Mouse (Mus musculus): ENCODE measurements around the gene Mat2a. TPM values are rescaled to one million over a fixed set of nuclear protein-coding genes. Genes with fewer than 3 reads are reported as not detected.

Gene Mat2a
- total and polyA plus RNA-seq, 2 experiments from 2014 or later, result 105 to 254 TPM

DNA sequence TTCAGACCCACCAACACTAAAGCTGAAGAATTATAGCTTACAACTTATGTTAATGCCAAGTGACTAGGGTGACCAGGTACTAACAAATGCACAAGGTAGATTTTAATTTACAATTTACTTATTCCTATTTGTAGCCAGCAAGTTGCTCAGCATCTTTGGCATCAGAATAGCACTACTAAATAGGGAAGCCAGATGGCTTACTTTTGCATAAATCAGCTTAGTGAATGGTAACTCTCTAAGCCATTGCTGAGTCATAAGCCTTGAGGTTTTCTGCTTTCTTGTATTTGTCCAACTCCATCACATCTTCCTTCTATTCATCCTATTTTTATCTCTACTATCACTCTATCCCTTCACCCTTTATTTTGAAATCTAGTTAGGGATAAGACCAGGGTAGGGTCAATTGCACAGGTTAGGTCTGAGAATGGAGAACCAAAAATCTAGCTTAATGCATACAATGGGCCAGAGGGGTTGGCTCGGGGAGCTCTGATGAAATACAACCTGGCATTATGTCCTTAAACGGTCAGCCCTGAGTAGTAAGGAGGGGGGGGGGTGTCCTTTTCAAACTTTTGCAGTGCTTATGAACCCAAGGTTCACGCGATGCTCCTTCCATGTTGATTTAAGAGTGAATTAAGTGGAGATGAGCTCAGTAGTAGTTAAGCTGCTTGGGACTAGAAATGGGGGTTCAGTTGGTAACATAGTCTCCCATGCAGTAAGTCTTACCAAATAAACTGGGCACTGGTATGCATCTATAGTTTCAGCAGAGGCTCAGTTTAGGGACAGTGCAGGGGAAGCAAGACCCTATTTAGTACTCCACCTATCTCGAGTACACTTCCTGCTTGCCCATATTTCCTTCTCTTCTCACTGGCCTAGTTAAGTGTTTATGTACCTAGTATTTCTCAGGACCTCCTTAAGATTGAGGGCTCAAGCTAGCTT is 8.1 kb downstream of the Mat2a start:
- ATAC-seq, result no peak; the same call in 1 of the 2 replicates
- H3K9me3 ChIP-seq (ENCODE audit: low read length), result no peaks in the 10 kb centered on the region
- 32% methylated on average over 5 of the region's 5 CpGs for WGBS
- peaks cover under 1% of the 10 kb centered on the region; the same call in 1 of the 2 replicates for H3K4me1 ChIP-seq (ENCODE audit: insufficient read depth, low read length)
- no peak overlapping the region for H3K4me2 ChIP-seq (ENCODE audit: low read depth, low read length)
- H3K27me3 ChIP-seq (ENCODE audit: insufficient read depth, low read length), result no peaks in the 10 kb centered on the region
- H3K27ac ChIP-seq, result no peak overlapping the region
- H3K4me3 ChIP-seq (ENCODE audit: low read length), result no peak overlapping the region
- peak; percentile 9 for DNase-seq (ENCODE audit: low spot score)
- no peak overlapping the region for H3K9ac ChIP-seq (replicated peaks; ENCODE audit: low read length)
- 0 out of 2 replicates have a peak, but pooled peaks have one; percentile 13 for TF ChIP-seq CTCF (IDR thresholded peaks at IDR 0.05; ENCODE audit: low read depth)
- H3K36me3 ChIP-seq (ENCODE audit: insufficient read depth, low read length), result peaks cover 45% of the 10 kb centered on the region

- Histone ChIP-seq H3K4me1 (ENCODE audit: insufficient read depth, low read length) (no peaks in the 10 kb centered on the region), H3K4me3 (ENCODE audit: low read length) (no peak overlapping the region), H3K27ac (no peak overlapping the region), H3K4me2 (ENCODE audit: low read depth, low read length) (no peak overlapping the region), H3K9me3 (ENCODE audit: low read length) (no peaks in the 10 kb centered on the region), H3K36me3 (ENCODE audit: insufficient read depth, low read length) (peaks cover 48% of the 10 kb centered on the region), H3K27me3 (ENCODE audit: insufficient read depth, low read length) (no peaks in the 10 kb centered on the region), H3K9ac (replicated peaks; ENCODE audit: low read length) (no peak overlapping the region)
- 88% methylated on average over 21 of the region's 21 CpGs for WGBS
- DNase-seq (ENCODE audit: low spot score), result no peak
- ATAC-seq, result no peak
- no peak for TF ChIP-seq CTCF (IDR thresholded peaks at IDR 0.05; ENCODE audit: low read depth)
Observed at GRCm38 (mm10) chr6:72429061-72429842, 10.1 kb downstream of the Mat2a start.

DNA sequence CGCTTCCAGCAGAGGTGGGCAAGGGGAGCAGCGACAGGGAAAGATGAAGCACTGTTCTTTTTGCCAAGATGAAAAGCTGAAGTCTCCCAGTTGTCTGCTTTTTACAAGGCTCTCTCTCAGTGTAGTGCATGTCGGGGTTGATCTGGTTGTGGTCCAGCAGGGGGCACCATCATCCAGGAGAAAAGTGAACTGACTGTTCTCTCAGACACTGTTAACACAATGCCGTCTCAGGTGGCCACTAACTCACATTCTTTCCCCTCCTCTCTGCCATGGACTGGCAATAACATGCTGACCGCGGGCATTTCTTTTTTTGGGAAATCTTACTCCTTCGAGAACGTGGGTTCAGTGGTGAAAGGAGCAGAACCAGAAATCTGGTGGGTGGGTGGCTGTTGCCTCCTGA is 11.3 kb downstream of the Mat2a start:
- H3K4me3 ChIP-seq (ENCODE audit: low read length), result no peak overlapping the region
- H3K9me3 ChIP-seq (ENCODE audit: low read length), result no peaks in the 10 kb centered on the region
- DNase-seq (ENCODE audit: low spot score) (peak; percentile 85), ATAC-seq (peak; percentile 88)
- H3K36me3 ChIP-seq (ENCODE audit: insufficient read depth, low read length), result peaks cover 58% of the 10 kb centered on the region
- H3K4me2 ChIP-seq (ENCODE audit: low read depth, low read length), result no peak overlapping the region
- no peak overlapping the region for H3K9ac ChIP-seq (replicated peaks; ENCODE audit: low read length)
- no peak overlapping the region for H3K27ac ChIP-seq
- H3K27me3 ChIP-seq (ENCODE audit: insufficient read depth, low read length), result no peaks in the 10 kb centered on the region
- WGBS, result 30% methylated on average over 8 of the region's 8 CpGs
- no peaks in the 10 kb centered on the region for H3K4me1 ChIP-seq (ENCODE audit: insufficient read depth, low read length)
- peak; percentile 88 for TF ChIP-seq CTCF (IDR thresholded peaks at IDR 0.05; ENCODE audit: low read depth)

GRCm38 (mm10) chr6:72425646-72426045 is 13.7 kb downstream of the Mat2a start:
- TF ChIP-seq CTCF (IDR thresholded peaks at IDR 0.05; ENCODE audit: low read depth), result no peak
- H3K27ac ChIP-seq, result no peak overlapping the region
- 95% methylated on average over 11 of the region's 11 CpGs for WGBS
- no peak overlapping the region for H3K4me2 ChIP-seq (ENCODE audit: low read depth, low read length)
- no peaks in the 10 kb centered on the region for H3K4me1 ChIP-seq (ENCODE audit: insufficient read depth, low read length)
- no peak overlapping the region for H3K9ac ChIP-seq (replicated peaks; ENCODE audit: low read length)
- H3K27me3 ChIP-seq (ENCODE audit: insufficient read depth, low read length), result no peaks in the 10 kb centered on the region
- H3K9me3 ChIP-seq (ENCODE audit: low read length), result no peaks in the 10 kb centered on the region
- DNase-seq (ENCODE audit: low spot score), result no peak
- no peak overlapping the region for H3K4me3 ChIP-seq (ENCODE audit: low read length)
- no peak for ATAC-seq
- peaks cover 59% of the 10 kb centered on the region for H3K36me3 ChIP-seq (ENCODE audit: insufficient read depth, low read length)

- no peak overlapping the region for H3K27ac ChIP-seq
- H3K4me3 ChIP-seq (ENCODE audit: low read length), result no peak overlapping the region
- H3K4me2 ChIP-seq (ENCODE audit: low read depth, low read length), result no peak overlapping the region
- no peak for TF ChIP-seq CTCF (IDR thresholded peaks at IDR 0.05; ENCODE audit: low read depth)
- WGBS, result 93% methylated on average over 10 of the region's 10 CpGs
- H3K27me3 ChIP-seq (ENCODE audit: insufficient read depth, low read length), result no peaks in the 10 kb centered on the region
- DNase-seq (ENCODE audit: low spot score) (no peak), ATAC-seq (no peak)
- peaks cover 66% of the 10 kb centered on the region for H3K36me3 ChIP-seq (ENCODE audit: insufficient read depth, low read length)
- H3K9me3 ChIP-seq (ENCODE audit: low read length), result no peaks in the 10 kb centered on the region
- no peak overlapping the region for H3K9ac ChIP-seq (replicated peaks; ENCODE audit: low read length)
- H3K4me1 ChIP-seq (ENCODE audit: insufficient read depth, low read length), result no peaks in the 10 kb centered on the region
Observed at GRCm38 (mm10) chr6:72420901-72421300, 18.5 kb downstream of the Mat2a start.

GRCm38 (mm10) chr6:72419806-72420205 is 19.6 kb downstream of the Mat2a start:
- no peak for TF ChIP-seq CTCF (IDR thresholded peaks at IDR 0.05; ENCODE audit: low read depth)
- WGBS, result 86% methylated on average over 1 of the region's 1 CpGs
- ATAC-seq (no peak), DNase-seq (ENCODE audit: low spot score) (no peak)
- H3K27ac ChIP-seq, result no peak overlapping the region
- H3K36me3 ChIP-seq (ENCODE audit: insufficient read depth, low read length), result peaks cover 55% of the 10 kb centered on the region
- H3K4me3 ChIP-seq (ENCODE audit: low read length), result no peak overlapping the region
- no peak overlapping the region for H3K9ac ChIP-seq (replicated peaks; ENCODE audit: low read length)
- no peaks in the 10 kb centered on the region for H3K9me3 ChIP-seq (ENCODE audit: low read length)
- no peak overlapping the region for H3K4me2 ChIP-seq (ENCODE audit: low read depth, low read length)
- peaks cover 6% of the 10 kb centered on the region for H3K4me1 ChIP-seq (ENCODE audit: insufficient read depth, low read length)
- no peaks in the 10 kb centered on the region for H3K27me3 ChIP-seq (ENCODE audit: insufficient read depth, low read length)

Measured in hindbrain, postnatal 0 days (tissue).